Mouse (Mus musculus) cerebellum, adult 9-10 months (tissue): Measurements from ENCODE around the gene Mpv17.

Source experiments
- DNase-seq: peaks from one replicate; pipeline ENCODE4 v3.0.0; 2022

Gene Mpv17

DNA sequence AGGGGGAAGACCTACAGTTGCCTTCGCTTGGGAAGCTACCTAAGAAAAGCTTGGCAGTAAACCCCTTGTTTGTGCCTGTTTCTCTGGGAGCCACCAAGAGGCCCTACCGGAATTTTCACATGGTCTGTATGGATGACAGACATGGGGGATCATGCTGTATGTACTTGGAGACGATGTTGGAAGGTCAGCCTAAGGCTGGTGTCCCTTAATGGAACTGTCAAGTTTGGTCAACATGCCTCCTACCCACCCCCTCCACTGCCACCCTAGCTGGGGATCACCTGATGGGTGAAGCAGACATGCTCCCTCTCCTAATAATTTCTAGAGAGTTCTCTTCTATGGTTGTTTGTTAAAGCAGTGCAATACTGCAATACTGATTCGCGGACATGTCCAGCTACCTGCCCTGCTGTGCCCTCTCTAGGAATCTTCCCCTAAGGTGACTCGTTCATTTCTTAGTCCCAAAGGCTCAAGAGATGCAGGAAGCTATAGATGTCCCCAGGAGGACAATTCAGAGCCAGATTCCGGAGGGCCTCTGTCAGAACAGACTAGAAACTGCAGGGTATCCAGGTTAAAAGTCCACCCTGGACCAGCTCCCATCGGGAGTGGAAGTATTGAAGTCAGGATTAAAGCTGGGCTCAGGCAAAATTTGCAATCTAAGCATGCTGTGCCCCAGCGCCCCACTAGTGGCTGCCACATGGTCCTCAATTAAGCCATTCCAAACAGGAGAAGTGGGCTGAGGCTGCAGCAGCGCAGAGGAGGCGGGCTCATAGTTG, 58.2 kb downstream of the Mpv17 start:
- no peak for DNase-seq

GRCm38 (mm10) chr5:31094799-31095691, 59.0 kb downstream of the Mpv17 start:
- DNase-seq: no peak

- no peak for DNase-seq
These were observed 59.8 kb downstream of the Mpv17 start for GRCm38 (mm10) chr5:31094100-31094798.

GRCm38 (mm10) chr5:31093151-31094041, 60.7 kb downstream of the Mpv17 start:
- no peak for DNase-seq

- no peak for DNase-seq
These were observed 61.6 kb downstream of the Mpv17 start for GRCm38 (mm10) chr5:31092231-31092975.
